Mouse (Mus musculus) retina, embryonic 14.5 days (tissue): Measurements from ENCODE around the gene Asxl1.

ENCODE experiments used
- DNase-seq: peaks from one replicate; pipeline ENCODE4 v3.0.0-alpha.2; 2015; ENCODE audit warnings: low spot score

Gene Asxl1

DNA sequence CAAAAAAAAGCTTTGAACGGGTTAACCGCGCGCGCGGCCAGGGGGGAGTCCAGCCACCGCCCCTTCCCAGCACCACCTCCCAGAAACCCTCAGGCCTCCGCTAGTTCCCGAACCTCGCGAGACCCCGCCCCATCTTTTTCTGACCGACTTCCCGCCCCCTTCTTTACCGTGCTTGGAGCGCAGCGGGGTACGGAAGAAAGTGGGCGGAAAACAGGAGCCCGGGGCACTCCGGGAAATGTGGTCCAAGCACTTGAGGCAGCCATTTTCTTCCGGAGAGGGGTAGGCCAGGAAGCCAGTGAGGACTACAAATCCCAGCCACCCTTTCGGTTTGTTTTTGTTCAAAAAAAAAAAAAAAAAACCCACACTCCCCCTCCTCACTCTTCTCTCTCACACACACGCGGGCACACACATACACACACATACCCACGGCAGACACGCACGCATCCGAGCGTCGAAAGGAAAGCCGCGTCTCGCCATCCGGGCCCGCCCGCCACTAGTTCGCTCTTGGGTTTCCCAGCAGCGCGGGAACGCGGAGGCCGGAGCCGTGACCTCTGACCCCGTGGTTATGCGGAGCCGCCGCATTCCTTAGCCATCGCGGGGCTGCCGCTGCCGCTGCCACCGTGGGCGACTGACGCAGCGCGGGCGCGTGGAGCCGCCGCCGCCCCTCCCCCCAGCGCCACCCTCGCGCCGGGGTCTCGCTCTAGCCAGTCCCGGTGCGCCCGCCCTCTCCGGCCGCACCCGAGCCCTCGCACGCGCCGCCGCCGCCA, at the start of gene Asxl1:
Asxl1 (plus strand) TSS at position 376 of the 767 bp plus-strand sequence.
- DNase-seq, result peak; percentile 98

DNA sequence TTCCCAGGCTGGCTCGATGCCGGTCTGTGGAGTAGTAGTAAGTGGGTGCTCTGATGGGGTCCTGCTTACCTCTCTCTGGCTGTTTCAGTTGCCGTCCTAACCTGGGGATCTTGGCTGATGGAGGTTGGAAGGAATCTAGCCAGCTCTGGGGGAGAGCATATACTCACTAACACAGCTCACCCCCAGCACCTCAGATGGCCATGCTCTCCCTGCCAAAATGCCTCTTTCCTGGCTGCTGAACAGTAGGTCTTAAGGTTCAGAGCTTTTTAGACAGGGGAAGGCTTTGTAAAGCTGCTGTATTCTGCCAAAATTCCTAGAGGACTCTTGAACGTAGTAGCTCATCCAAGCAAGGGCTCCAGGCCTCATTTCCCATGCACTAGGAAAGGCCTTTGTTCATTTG, 47.9 kb upstream of the Asxl1 start:
- no peak for DNase-seq

DNA sequence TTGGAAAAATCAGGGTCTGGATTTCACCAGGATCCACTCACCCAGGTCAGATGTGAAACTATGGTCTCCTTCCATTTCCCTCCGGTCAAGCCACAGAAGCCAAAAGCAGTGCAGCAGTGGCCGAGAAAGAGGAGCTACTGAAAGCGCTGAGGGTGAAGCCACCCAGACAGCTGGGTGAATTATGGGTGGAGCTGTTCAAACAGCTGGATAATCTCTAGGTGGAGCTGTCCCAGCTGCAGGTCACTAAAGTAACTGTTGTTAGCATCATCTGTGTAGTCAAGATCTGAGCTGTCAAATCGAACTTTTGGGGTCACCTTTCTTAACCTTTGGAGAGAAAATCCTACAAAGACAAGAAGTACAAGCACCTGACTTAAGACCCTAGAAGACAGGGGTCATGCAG, 47.2 kb upstream of the Asxl1 start:
- DNase-seq, result no peak

DNA sequence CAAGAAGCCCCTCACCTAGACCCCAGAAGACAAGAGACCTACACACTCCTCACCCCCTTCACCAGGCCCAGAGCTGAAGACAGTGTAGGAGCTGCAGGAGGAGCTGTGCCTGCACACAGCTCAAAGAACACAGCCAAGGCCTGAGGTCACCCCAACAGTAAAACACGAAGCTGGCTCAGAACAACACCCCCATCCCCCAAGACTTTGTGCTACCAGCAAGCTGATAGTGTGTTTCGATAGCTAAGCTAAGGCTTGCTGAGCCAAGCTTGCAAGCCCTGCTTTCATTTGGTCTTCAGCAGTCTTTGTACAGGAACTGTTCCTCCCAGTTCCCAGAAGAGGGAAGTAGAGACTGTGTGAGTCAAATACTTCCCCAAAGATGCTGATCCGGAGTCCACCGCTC, 46.8 kb upstream of the Asxl1 start:
- no peak for DNase-seq

DNA sequence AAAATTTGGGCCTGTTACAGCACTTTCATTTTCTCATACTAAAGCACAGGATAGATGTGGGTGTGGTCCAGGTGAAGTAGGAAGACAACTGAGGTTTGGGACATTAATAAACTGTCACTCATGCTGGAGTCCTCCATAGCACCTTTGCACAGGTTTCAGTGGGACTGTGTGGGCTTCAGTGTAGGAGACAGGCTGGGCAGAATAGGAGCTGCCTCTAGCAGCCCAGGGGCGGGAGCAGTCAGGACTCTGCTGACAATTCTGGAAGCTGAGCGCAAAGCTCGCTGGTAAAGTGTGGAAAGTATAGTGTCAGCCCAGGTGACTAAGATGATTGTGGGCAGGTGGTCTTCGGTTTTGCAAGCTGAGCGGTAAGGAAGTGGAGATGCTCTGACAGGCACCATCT, 44.5 kb upstream of the Asxl1 start:
- DNase-seq, result no peak

DNA sequence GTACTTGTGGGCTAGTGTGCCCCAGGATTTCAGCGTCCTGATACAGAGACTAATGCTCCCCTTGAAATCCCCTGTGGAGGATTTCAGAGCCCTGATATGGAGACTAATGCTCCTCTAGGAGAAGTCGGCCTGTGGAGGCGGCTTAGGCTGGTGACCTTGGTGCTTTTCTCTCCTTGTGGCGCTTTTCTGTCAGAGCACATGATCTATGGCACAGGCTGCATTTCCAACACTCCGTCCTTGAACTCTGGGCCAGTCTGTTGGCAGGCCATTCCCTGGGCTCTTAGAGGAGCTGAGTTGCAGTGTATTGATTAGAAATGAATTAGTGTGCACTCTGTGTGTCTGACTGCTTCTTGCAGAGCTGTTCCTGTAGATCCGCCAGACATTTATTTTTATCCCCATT, 40.4 kb upstream of the Asxl1 start:
- no peak for DNase-seq

DNA sequence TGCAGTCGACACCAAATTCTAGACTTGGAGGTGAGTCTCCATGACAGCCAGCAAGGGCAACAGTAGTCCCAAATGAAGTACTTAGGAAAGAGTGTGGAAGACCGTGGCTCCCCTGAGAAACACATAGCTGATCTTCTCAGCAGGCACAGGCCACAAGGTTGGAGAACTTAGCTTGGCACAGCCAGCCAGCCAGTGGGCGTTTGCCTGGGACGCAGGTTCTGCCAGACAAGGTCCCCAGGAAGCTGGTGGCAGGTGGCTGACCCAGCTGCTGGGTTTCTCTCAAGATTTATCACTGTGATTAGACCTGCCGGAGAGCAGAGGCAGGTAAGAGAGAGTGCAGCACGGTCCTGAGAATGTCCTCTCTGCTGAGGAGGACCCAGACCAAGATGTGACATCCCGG, 37.0 kb upstream of the Asxl1 start:
- no peak for DNase-seq

DNA sequence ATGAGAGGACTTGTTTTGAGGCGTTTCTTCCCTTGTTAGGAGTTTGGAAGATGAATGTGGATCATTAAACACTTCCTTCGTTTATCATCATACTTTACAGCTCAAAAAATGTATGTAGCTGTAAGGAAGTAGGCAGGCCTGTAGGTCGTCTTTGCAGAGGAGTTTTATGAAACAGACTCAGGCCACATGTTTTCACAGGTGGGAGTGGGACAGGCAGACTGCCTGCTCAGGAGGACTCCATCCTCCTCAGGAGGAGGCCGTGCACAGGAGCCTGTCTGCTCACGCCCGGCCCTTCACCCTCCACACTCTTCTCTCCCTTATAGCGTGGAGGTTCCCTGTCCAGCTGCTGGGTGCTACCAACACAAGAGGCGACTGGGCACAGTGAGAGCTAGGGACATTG, 36.5 kb upstream of the Asxl1 start:
- DNase-seq, result no peak

DNA sequence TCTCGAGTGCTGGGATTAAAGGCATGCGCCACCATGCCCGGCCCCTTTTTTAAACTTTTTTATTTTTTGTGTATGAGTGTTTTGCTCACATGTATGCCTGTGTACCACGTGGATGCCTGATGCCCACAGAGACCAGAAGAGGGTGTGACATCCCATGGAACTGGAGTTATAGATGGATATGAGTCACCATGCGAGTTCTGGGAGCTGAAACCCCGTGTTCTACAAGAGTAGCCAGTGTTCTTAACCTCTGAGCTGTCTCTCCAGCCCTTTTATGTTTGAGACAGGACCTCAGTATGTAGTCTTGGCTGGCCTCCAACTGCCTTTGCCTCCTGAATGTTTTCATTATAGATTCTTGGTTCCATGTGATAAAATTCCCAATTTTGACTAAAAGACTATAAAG, 35.4 kb upstream of the Asxl1 start:
- DNase-seq, result no peak

DNA sequence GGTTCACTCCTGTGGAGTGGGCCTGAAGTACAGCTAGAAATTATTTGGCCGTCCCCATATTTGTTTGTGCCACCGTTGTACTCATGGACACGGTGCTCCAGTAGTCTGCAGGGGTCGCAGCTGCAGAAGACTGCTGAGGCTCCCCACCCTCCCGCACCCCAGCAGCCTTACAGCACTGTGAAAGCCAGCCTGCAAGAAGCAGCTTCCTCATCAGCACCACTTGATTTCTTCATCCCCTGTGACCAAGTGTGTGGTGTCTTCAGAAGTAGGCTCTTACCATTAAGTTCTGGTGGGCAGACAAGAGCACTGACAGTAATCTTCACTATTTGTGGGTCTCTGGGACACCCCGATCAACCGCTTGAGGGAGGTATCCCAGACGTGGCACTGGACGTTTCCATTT, 32.7 kb upstream of the Asxl1 start:
- DNase-seq, result no peak

DNA sequence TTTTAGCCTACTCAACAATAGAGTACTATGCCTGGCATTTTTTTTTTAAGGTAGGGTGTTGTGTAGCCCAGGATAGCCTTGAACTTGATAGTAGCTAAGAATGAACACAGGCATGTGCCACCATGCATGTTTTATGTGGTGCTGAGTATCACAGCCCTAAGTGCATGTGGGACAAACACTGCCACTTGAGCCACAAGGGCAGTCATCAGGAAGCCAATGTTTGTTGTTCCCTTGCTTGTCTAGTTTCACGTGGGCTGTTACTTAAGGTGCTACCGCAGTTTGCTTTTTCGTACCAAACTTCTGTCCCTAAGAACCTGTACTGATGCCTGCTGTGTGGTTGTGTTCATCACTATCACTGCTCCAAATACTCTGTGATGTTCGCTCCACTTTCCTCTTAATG, 27.2 kb upstream of the Asxl1 start:
- no peak for DNase-seq

DNA sequence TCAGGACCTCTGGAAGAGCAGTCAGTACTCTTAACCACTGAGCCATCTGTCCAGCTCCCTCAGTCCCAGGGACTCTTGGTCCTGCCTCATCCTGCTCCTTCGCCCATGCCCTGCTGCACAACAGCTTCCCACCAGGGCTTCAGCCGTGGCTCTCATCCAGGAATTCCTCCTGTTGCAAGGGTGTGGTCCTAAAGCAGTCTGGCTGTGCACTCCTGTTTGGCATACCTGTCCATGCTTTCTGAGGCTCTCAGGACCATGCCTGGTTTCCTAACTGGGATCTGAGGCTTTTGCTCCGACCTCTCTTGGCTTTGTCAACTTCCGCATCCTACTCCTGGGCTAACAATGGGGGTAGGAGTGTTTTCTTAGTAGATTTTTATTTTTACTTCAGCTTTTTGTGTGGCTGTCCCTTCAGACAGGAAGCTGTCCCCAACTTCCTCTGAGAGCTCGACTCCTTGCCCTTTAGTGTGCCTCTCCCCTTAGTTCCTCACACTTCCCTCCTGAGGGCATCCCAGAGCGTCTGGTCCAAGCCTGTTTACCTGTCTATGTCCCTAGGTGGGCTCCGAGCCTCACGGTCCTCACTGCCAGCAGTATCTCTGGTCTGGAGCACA, 26.5 kb upstream of the Asxl1 start:
- DNase-seq, result no peak

DNA sequence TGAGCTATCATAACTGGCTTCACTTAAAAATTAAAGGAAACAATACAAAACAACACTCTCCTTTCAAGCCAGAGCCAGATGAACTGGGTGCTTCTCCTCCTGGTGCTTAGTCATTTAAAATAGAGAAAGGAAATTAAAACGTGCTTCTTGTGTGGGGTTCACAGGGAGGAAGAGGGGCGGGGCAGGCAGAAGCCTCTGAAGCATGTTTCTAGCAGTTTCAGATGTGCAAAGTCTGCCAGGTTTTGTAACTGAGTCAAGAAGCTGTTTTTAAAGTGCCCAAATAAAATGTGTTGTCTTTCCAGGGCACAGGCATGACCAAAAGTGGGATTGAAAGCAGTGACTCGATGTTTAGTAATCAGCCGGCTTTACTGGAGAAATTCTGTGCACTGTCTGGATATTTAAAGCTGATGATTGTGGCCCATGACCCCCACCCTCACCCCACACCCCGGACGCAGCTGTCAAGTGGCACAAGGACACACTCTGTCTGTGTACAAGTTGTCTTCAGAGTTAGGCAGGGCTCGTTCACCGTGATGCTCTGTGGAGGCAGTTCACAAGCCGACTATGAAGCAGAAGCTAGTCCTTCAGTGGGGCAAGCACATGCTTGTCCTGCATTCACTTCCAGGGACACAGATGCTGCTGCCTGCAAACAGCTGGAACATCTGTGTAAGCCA, 19.8 kb upstream of the Asxl1 start:
- DNase-seq, result no peak

DNA sequence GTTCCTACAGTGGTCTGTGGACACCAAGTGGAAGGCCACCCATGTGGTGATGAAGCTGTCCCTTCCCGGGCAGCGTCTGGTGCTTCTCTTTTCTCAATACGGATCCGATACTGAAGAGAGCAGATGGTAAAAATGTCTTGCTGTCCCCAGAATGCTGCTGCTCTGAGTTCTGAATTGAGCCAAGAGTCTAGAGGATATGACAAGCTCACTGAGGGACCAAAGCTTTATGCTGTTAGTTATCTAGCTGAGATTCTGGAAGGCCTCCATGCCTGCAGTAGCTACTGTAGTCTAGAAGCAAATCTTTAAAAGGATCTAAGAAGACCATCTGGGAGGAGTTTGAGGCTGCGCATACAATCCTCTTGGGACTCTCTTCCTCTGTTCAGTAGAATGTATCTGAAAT, 13.4 kb upstream of the Asxl1 start:
- no peak for DNase-seq

DNA sequence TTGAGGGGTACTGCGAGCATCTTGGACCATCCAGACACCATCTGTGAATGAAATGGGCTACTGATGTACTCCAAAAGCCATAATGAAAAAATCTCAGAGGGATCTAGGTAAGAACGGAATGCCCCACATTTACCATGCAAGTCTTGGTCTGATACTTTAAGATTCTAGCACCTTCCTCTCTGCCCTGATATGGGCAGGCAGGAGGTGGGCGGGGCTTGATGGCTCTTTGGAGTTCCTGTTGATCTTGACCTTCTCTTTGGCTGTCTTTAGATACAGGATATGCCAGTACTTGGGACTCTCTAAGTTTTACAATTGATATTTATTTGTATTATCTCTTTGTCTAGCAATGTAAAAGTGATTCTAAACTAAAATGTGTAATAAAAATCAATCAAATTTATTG, 12.6 kb upstream of the Asxl1 start:
- no peak for DNase-seq

DNA sequence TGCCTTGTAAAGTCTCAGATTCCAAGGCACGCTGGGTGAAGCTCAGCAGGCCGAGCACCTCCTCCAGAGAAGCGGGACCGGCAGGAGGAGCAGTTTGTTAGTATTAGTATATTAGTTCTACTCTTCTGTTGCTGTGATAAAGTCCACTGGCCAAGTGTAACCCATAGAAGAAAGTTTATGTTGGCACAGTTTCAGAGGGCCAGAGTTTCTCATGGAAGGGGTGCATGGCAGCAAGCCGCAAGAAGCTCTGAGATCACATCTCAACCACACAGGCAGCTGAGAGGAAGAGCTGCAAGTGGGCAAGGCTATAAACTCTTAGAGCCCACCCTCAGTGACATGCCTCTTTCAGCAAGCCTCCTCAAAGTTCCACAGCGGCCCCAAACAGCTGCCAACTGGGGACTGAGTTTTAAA, 11.8 kb upstream of the Asxl1 start:
- no peak for DNase-seq

DNA sequence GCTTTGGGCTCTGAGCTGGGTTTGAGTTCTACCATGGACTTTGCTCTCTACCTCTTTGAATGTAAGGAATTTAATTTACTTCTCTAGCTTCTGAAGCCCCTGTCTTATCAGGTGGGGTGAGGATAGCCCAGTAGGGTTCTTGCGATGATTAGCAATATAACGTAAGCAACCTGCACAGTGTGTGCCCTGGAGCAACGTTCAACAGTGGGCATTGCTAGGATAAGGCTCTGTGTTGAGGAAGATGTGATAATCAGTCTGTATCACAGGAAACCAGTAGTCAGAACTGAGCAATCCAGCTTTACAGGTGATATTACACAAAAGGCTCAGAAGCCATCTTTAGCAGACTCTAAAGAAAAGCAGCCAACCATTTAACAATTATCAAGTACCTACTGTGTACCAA, 11.3 kb upstream of the Asxl1 start:
- DNase-seq, result no peak

DNA sequence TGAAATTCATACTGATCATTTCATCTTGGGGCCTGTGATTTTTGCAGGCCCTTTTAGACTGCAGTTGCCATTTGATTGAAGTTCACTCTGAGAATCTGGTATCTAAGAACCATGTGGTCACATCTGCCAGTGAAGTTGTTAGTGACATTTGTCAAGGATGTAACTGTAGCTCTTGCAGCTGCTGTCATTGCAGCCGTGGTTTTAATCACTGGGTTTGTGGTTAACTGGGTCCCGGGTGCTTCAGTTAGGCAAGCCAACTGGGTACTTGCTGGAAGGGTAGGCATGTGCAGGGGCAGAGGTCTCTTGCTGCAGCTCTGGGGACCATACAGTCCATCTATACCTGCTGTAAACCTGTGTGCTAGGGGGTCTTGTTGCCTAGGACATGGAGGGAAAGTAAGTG, 9.5 kb upstream of the Asxl1 start:
- DNase-seq, result no peak

DNA sequence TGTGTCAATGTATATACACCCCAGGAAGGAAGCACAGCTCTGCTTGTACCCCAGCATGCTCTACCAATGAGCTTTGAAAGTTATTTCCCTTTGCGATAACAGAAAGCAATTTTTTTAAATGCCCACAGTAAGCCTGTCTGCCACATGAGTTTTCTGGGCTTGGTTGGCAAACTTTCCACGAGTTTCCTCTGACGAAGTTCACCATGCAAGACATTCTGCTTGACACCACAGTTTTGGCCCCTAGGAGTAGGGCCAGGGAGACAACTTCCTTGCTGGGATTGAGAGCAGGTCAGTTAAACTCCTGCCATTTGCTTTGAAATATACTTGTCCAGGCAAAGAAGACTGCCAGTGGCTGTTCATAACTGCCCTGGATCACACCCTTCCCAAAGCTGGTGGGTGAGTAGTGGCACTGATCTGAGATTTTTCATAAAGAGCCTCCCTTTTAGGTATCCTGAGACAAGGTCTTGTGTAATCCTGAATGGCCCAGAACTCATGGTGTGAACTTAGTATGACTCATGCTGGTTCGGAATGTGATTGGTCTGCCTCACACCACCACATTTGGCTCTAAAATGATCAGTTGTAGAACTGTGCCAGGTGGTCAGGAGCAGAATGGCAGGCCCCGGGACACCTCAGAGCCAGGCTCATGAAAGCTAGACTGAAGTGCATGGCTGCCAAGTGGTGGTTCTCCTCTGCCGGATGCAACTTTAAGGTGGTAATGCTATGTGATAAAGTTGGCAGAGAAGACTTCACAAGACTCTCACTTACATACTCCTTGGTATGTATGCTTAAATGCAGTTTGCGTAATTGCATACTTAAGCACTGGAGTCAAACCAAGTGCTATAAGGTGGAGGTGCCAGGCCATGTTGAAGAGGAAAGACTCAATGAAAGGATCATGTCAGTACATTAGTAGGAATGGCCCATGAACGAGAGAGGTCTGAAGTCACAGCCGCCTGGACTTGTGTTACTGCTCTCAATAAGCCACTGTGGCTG, 7.0 kb upstream of the Asxl1 start:
- no peak for DNase-seq

DNA sequence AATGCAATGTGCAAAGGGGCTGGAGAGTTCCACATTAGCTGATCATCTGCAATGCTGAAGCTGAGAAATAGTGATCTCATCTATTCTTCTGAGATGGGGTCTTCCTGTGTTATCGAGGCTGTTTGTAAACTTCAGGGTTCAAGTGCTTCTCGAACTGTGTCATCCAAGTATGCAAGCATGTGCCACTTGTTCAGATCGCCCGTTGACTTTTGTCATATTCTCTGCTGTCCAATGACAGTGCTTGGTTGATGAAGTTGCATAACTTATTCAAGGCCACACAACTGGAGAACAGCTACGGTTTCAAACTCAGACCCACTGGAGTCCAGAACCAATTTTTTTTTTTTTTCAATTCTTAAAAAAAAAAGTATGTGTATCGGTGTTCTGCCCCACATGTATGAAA, 3.5 kb upstream of the Asxl1 start:
- no peak for DNase-seq

DNA sequence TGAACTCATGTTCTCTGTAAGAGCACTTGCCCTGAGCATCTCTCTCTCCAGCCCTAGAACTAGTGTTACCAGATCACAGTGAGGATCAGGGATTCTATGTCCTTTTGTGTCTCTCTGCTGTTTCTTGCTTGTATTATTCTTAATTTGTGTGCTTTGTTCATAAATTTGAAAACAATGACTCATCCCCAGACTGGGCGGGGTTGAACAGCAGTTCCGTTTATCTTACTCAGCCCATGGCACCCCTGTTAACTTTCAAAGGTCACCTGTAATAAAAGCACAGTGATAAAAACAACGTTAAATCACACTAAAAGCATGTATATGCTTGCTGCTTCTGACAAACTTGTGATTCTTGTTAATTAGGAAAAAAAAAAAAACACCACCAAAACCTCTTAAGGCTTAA, 3.0 kb upstream of the Asxl1 start:
- no peak for DNase-seq

DNA sequence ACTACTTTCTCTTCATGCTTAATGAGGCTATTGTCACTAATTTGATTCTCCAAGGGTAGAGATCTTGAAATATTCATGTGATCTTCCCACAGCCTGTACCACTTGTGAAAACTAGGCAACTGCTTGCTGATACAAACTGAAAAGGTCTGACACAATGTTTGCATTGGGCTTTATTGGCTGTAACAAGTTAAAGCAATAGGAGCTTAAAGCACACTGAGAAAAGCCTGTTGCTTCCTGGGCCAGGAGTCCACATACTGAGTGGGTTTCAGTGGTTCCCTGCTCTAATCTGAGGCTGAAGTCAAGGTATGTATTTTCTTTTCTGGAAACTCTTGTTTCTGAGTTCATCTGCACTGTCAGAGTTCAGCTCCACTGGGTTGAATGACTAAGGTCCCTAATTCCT, 2.4 kb upstream of the Asxl1 start:
- no peak for DNase-seq
